Mouse (Mus musculus): ENCODE results near the gene Tmem254c.
"Not testable (repeated sequence)": the region's sequence is repeated elsewhere in the genome, so short reads cannot be mapped to it uniquely, and the experiment has no call there.

The Tmem254c gene

DNA sequence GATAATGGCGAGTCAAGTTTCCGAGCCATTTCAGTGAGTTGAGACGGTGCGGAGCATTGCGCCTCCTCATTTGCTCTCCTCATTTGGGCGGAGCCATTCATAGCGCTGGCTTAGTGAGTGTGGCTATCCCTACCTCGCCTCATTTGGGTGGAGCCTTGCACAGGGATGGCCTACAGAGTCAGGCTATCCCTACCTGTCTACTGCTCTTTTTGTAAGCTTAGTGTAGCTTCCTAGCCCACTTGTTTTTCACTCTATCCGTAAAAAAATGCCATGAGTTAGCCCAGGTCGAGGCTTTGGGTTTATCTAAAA, at the start of gene Tmem254c:
TSS of gene Tmem254c (minus strand) at position 31 of the 309 bp plus-strand sequence.
- not testable (repeated sequence) for DNase-seq

GRCm38 (mm10) chr14:26097622-26098021, 30.5 kb upstream of the Tmem254c start:
- not testable (repeated sequence) for DNase-seq

DNA sequence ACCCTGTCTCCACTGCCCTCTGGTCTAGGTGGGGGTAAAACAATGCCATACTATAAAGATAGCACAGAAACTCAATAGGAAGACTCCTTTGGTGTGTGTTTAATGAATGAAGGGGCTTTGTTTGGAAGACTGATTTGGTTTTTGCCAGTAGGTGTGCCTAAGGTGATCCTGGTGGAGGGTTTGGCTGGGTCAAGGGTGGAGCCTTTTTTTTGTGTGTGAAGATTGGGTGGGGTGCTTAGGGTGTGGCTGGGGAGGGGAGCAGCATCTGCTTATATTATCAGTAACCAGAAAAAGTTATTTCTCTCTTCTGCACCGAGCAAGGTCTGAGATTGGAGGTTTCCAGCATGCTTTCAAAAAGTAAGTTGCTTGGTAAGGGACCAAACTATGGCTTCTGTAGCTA, 14.8 kb upstream of the Tmem254c start, which contains the start of gene Cphx3:
TSS of gene Cphx3 (plus strand) at position 301 of the 400 bp plus-strand sequence.
- not testable (repeated sequence) for DNase-seq

GRCm38 (mm10) chr14:26081216-26081615, 14.1 kb upstream of the Tmem254c start, which contains the start of gene Cphx2:
Gene Cphx2 (plus strand): TSS chr14:26081516.
- DNase-seq, result not testable (repeated sequence)

- not testable (repeated sequence) for DNase-seq
These were observed 9.7 kb upstream of the Tmem254c start for GRCm38 (mm10) chr14:26076620-26077390.

GRCm38 (mm10) chr14:26066574-26067324, 406 bp downstream of the Tmem254c start:
- not testable (repeated sequence) for DNase-seq

- DNase-seq, result not testable (repeated sequence)
These were observed 7.8 kb downstream of the Tmem254c start for GRCm38 (mm10) chr14:26059362-26059761.

DNA sequence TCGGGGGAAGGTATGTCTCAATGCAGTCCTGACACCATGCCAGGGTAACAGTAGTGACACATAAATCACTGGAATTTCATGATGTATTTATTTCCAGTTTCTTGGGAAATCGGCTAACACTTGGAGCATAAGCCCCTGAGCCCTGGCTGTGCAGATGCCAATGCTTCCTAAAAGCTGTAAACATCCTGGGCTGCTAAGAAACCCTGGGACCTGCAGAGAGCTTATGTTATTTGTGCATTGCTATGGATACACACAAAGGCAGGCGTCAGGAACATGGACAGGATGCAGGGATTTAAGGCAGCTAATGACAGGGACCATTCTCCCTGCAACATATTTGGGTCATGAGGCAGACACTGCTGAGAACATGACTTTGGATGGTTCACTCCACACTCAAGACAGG, 9.0 kb downstream of the Tmem254c start:
- DNase-seq, result not testable (repeated sequence)

GRCm38 (mm10) chr14:26048767-26049166, 18.4 kb downstream of the Tmem254c start:
- not testable (repeated sequence) for DNase-seq

GRCm38 (mm10) chr14:26047026-26047425, 20.1 kb downstream of the Tmem254c start:
- not testable (repeated sequence) for DNase-seq

DNA sequence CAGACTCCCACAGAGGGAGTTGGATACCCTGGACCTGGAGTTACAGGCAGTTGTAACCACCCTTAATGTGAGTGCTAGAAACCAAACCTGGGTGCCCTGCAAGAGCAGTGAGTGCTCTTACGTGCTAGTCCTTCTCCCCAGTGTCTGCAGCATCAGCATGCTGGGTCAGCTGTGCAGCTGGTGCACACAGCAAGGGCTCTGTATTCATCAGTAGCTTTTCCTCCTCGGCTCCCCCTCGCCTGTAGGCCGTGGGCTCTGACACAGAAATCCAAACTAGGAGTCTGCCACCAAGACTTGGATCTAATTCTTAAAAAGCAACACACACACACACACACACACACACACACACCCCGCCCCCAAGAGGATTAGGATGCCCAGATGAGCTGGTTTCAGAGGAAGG, 22.1 kb downstream of the Tmem254c start:
- not testable (repeated sequence) for DNase-seq

GRCm38 (mm10) chr14:26042611-26043010, 24.5 kb downstream of the Tmem254c start, which contains the start of gene Gm9780:
Gene Gm9780 (minus strand): TSS chr14:26042711.
- DNase-seq, result not testable (repeated sequence)

- not testable (repeated sequence) for DNase-seq
These were observed 31.7 kb downstream of the Tmem254c start for GRCm38 (mm10) chr14:26035439-26035838.

DNA sequence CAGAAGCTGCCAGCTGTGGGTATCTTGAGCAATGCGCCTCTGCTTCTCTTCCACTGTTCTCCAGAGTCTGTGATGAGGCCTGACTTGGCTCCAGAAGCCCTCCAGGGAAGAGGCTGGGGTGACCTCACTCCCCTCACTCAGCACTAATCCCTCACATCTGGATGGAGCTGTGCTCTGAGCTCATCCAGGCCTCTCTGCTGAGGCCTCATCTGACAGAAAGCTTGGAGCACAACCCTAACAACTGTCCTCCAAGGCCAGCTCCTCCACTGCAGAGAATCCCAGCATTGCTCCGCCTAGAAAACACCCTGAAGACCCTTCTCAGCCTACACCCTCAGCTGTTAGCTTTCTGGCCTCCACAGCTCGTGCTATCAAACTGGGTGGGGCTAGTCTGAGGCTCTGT, 32.8 kb downstream of the Tmem254c start:
- DNase-seq, result not testable (repeated sequence)

- not testable (repeated sequence) for DNase-seq
These were observed 41.5 kb downstream of the Tmem254c start for GRCm38 (mm10) chr14:26025653-26026052.

GRCm38 (mm10) chr14:26022831-26023230, 44.3 kb downstream of the Tmem254c start:
- not testable (repeated sequence) for DNase-seq

GRCm38 (mm10) chr14:26021555-26021954, 45.6 kb downstream of the Tmem254c start:
- DNase-seq, result not testable (repeated sequence)

- DNase-seq, result not testable (repeated sequence)
These were observed 50.7 kb downstream of the Tmem254c start for GRCm38 (mm10) chr14:26016414-26016813.
